Mouse (Mus musculus) kidney, adult 2 months (tissue): ENCODE results near the gene Txnrd2.

Experiments
- CTCF ChIP-seq: fragments of 200-500 bp; conservative IDR thresholded peaks from 2 replicates; pipeline ENCODE4 v1.5.1; 2011; ENCODE audit warnings: low read depth, mild to moderate bottlenecking, control low read depth, low read length, moderate library complexity, mixed read lengths; ENCODE audit not compliant: insufficient read depth, insufficient read length
- POLR2A ChIP-seq: fragments of 200-500 bp; IDR thresholded peaks from one replicate; pipeline ENCODE4 v1.6.1; 2011; ENCODE audit warnings: low read depth, low read length, control low read depth

- TF ChIP-seq POLR2A (peak; percentile 73), CTCF (no peak; the same call in 1 of the 2 replicates)
Observed at GRCm38 (mm10) chr16:18392469-18393426, 33.4 kb upstream of the Txnrd2 start.
